Mouse (Mus musculus) cerebellum, adult 2 months (tissue): ENCODE data around the gene Gm20481. TPM values are rescaled to one million over a fixed set of nuclear protein-coding genes. Genes with fewer than 3 reads are reported as not detected.

ENCODE experiments used
- DNase-seq, 2 experiments: peaks; one replicate each; pipeline ENCODE4 v3.0.0; 2021
- H3K27ac ChIP-seq: fragments of 200-500 bp; 2 replicates; pipeline ENCODE4 v1.5.1; 2012; ENCODE audit warnings: low read length, control low read depth, inconsistent platforms; ENCODE audit not compliant: insufficient read depth
- H3K27me3 ChIP-seq: fragments of 200-500 bp; 2 replicates; pipeline ENCODE4 v1.6.1; 2012; ENCODE audit warnings: inconsistent platforms, mild to moderate bottlenecking, low read length, moderate library complexity; ENCODE audit not compliant: control insufficient read depth, insufficient read depth
- H3K4me1 ChIP-seq: fragments of 200-500 bp; 2 replicates; pipeline ENCODE4 v1.6.1; 2011; ENCODE audit warnings: low read length; ENCODE audit not compliant: control insufficient read depth, insufficient read depth
- H3K4me3 ChIP-seq: fragments of 200-500 bp; replicated peaks from 2 replicates; pipeline ENCODE3; 2011; ENCODE audit warnings: mild to moderate bottlenecking, low read depth, low read length, control low read depth; ENCODE audit not compliant: insufficient read depth
- CTCF ChIP-seq: fragments of 200-500 bp; IDR thresholded peaks from 2 replicates; pipeline ENCODE4 v1.5.1; 2011; ENCODE audit warnings: low read depth, mild to moderate bottlenecking, control low read depth, low read length, moderate library complexity, borderline replicate concordance; ENCODE audit not compliant: insufficient read depth
- POLR2A ChIP-seq: fragments of 200-500 bp; IDR thresholded peaks from 2 replicates; pipeline ENCODE4 v1.6.1; 2011; ENCODE audit warnings: low read length, control low read depth, borderline replicate concordance; ENCODE audit not compliant: insufficient read depth
- WGBS: fragments of 180-500 bp; shearing (Covaris S2); methylation state at CpG from one replicate; pipeline ENCODE4 v1.1.7; 2018; 5-methylcytosine and 5-hydroxymethylcytosine counted together
- polyA plus RNA-seq: library from polyadenylated mRNA; depleted of rRNA; stranded (reverse); fragments of >200 nt; gene quantifications from 2 replicates; pipeline ENCODE4 v1.2.3, GENCODE M21; 2012

Gene Gm20481
- polyA plus RNA-seq, 1 experiment = not detected

GRCm38 (mm10) chr17:35011440-35011839, 41.7 kb downstream of the Gm20481 start:
- peaks cover 33% of the 10 kb centered on the region for H3K4me1 ChIP-seq
- TF ChIP-seq CTCF = no peak
- TF ChIP-seq POLR2A = no peak
- no peak overlapping the region for H3K4me3 ChIP-seq
- WGBS = 65% methylated on average over 8 of the region's 8 CpGs
- no peak for DNase-seq
- peak overlapping the region; percentile 54; the same call in 1 of the 2 replicates for H3K27ac ChIP-seq
- H3K27me3 ChIP-seq = no peaks in the 10 kb centered on the region

- H3K27me3 ChIP-seq = no peaks in the 10 kb centered on the region
- H3K4me3 ChIP-seq = no peak overlapping the region
- H3K27ac ChIP-seq = no peak overlapping the region
- no peak for TF ChIP-seq CTCF
- no peak for TF ChIP-seq POLR2A
- peaks cover 41% of the 10 kb centered on the region for H3K4me1 ChIP-seq
- 85% methylated on average over 13 of the region's 13 CpGs for WGBS
- no peak for DNase-seq
Observed at GRCm38 (mm10) chr17:35012430-35012829, 42.7 kb downstream of the Gm20481 start.

GRCm38 (mm10) chr17:35013221-35013620, 43.5 kb downstream of the Gm20481 start:
- H3K4me3 ChIP-seq = no peak overlapping the region
- H3K27ac ChIP-seq = no peak overlapping the region
- H3K27me3 ChIP-seq = no peaks in the 10 kb centered on the region
- 74% methylated on average over 6 of the region's 6 CpGs for WGBS
- peaks cover 45% of the 10 kb centered on the region for H3K4me1 ChIP-seq
- no peak for DNase-seq
- TF ChIP-seq POLR2A = no peak
- TF ChIP-seq CTCF = no peak

GRCm38 (mm10) chr17:35015296-35015695, 45.6 kb downstream of the Gm20481 start:
- TF ChIP-seq POLR2A (no peak), CTCF (no peak)
- no peak for DNase-seq
- WGBS = 83% methylated on average over 16 of the region's 16 CpGs
- Histone ChIP-seq H3K27me3 (no peaks in the 10 kb centered on the region), H3K27ac (peak overlapping the region; percentile 91; the same call in 1 of the 2 replicates), H3K4me3 (no peak overlapping the region), H3K4me1 (peaks cover 47% of the 10 kb centered on the region)

- peak; percentile 44; the same call in 1 of the 2 replicates for TF ChIP-seq POLR2A
- TF ChIP-seq CTCF = no peak
- peak; percentile 86 to 88 for DNase-seq
- Histone ChIP-seq H3K4me3 (peak within 1 kb of the TSS; percentile 48), H3K27ac (peak within 1 kb of the TSS; percentile 91), H3K4me1 (peaks cover 39% of the 10 kb centered on the region), H3K27me3 (no peaks in the 10 kb centered on the region)
- WGBS = 6% methylated on average over 12 of the region's 12 CpGs
Observed at GRCm38 (mm10) chr17:35016376-35016775, 46.7 kb downstream of the Gm20481 start, which contains the start of gene Vwa7. Gene Vwa7 (plus strand): TSS chr17:35016579.

GRCm38 (mm10) chr17:35016791-35017705, 47.3 kb downstream of the Gm20481 start:
- no peaks in the 10 kb centered on the region for H3K27me3 ChIP-seq
- H3K4me3 ChIP-seq = peak overlapping the region; percentile 48
- H3K27ac ChIP-seq = peak overlapping the region; percentile 91
- 37% methylated on average over 10 of the region's 10 CpGs for WGBS
- peaks cover 39% of the 10 kb centered on the region for H3K4me1 ChIP-seq
- TF ChIP-seq POLR2A = no peak
- no peak for TF ChIP-seq CTCF
- peak in 1 of 2 experiments; percentile 47 for DNase-seq

GRCm38 (mm10) chr17:35017706-35018030, 48.0 kb downstream of the Gm20481 start:
- DNase-seq = peak; percentile 29 to 49
- H3K4me3 ChIP-seq = peak overlapping the region; percentile 7
- no peaks in the 10 kb centered on the region for H3K27me3 ChIP-seq
- peaks cover 39% of the 10 kb centered on the region for H3K4me1 ChIP-seq
- no peak for TF ChIP-seq CTCF
- TF ChIP-seq POLR2A = no peak
- WGBS = 20% methylated on average over 14 of the region's 14 CpGs
- 0 out of 2 replicates have a peak overlapping the region, but pooled peaks have one; percentile 18 for H3K27ac ChIP-seq

GRCm38 (mm10) chr17:35018171-35018570, 48.5 kb downstream of the Gm20481 start:
- WGBS = 78% methylated on average over 3 of the region's 3 CpGs
- no peak for DNase-seq
- H3K4me1 ChIP-seq = peaks cover 39% of the 10 kb centered on the region
- H3K4me3 ChIP-seq = no peak overlapping the region
- H3K27me3 ChIP-seq = no peaks in the 10 kb centered on the region
- H3K27ac ChIP-seq = no peak overlapping the region
- TF ChIP-seq POLR2A = no peak
- TF ChIP-seq CTCF = no peak
